Mouse (Mus musculus) megakaryocyte, adult 5-6 weeks (primary cell): Measurements from ENCODE around the gene Tbc1d14. TPM values are rescaled to one million over a fixed set of nuclear protein-coding genes. Genes with fewer than 3 reads are reported as not detected.

Experiments
- total RNA-seq, 2 experiments: library from RNA; stranded (forward) in 1 of 2; stranded (reverse) in 1 of 2; fragments of 153-499, 151-499 nt in 1 of 2; fragments of 221-1000, 200-1000 nt in 1 of 2; gene quantifications; 2 replicates each; pipeline versions ENCODE4 v1.2.3 to v1.2.4; 2015 to 2017

The Tbc1d14 gene
- total RNA-seq, 2 experiments from 2014 or later: 11.2 to 25.5 TPM

Other genes starting within 250 kb of the Tbc1d14 start
- 0.21 TPM in 1 of 2 replicates, not detected in the other for gene Sorcs2, start 195.1 kb downstream of the Tbc1d14 start, total RNA-seq (2015)
- 0.16 and 0.22 TPM in 2 replicates for gene Sorcs2, start 195.1 kb downstream of the Tbc1d14 start, total RNA-seq (2017)
- 24.3 and 24.7 TPM in 2 replicates for gene Grpel1, start 128.3 kb downstream of the Tbc1d14 start, total RNA-seq (2015)
- gene Grpel1, start 128.3 kb downstream of the Tbc1d14 start, total RNA-seq (2017): 21.9 and 24.3 TPM in 2 replicates
- gene Tada2b, start 109.0 kb downstream of the Tbc1d14 start, total RNA-seq (2015): 12.0 and 14.0 TPM in 2 replicates
- 16.5 and 23.3 TPM in 2 replicates for gene Tada2b, start 109.0 kb downstream of the Tbc1d14 start, total RNA-seq (2017)
- 0.57 TPM in 1 of 2 replicates, not detected in the other for gene Ccdc96, start 108.7 kb downstream of the Tbc1d14 start, total RNA-seq (2015)
- 0.08 and 0.18 TPM in 2 replicates for gene Ccdc96, start 108.7 kb downstream of the Tbc1d14 start, total RNA-seq (2017)
- gene D5Ertd579e, start 102.7 kb upstream of the Tbc1d14 start, total RNA-seq (2015): 20.0 and 27.1 TPM in 2 replicates
- 35.9 and 36.0 TPM in 2 replicates for gene D5Ertd579e, start 102.7 kb upstream of the Tbc1d14 start, total RNA-seq (2017)
- gene Bloc1s4, start 155.4 kb upstream of the Tbc1d14 start, total RNA-seq (2015): 11.4 and 14.9 TPM in 2 replicates
- gene Bloc1s4, start 155.4 kb upstream of the Tbc1d14 start, total RNA-seq (2017): 12.2 and 13.2 TPM in 2 replicates
- gene Mrfap1, start 203.5 kb upstream of the Tbc1d14 start, total RNA-seq (2015): 194 and 201 TPM in 2 replicates
- gene Mrfap1, start 203.5 kb upstream of the Tbc1d14 start, total RNA-seq (2017): 227 and 275 TPM in 2 replicates
- 29.5 and 42.3 TPM in 2 replicates for gene Man2b2, start 237.4 kb upstream of the Tbc1d14 start, total RNA-seq (2015)
- 19.7 and 23.9 TPM in 2 replicates for gene Man2b2, start 237.4 kb upstream of the Tbc1d14 start, total RNA-seq (2017)